Mouse (Mus musculus) olfactory bulb, adult 2 months (tissue): ENCODE results near the gene Immt. TPM values are rescaled to one million over a fixed set of nuclear protein-coding genes. Genes with fewer than 3 reads are reported as not detected.
A peak's percentile ranks its signal among the peaks of the same experiment; 100 is the strongest.
"Not testable (repeated sequence)": the region's sequence is repeated elsewhere in the genome, so short reads cannot be mapped to it uniquely, and the experiment has no call there.

ENCODE experiments used
- H3K27ac ChIP-seq: fragments of 200-500 bp; 2 replicates; pipeline ENCODE4 v1.5.1; 2012; ENCODE audit warnings: low read depth, low read length; ENCODE audit not compliant: insufficient read depth
- H3K4me1 ChIP-seq: fragments of 200-500 bp; 2 replicates; pipeline ENCODE4 v1.6.1; 2012; ENCODE audit warnings: low read length; ENCODE audit not compliant: control insufficient read depth, insufficient read depth
- H3K4me3 ChIP-seq: fragments of 200-500 bp; 2 replicates; pipeline ENCODE4 v1.5.1; 2012; ENCODE audit warnings: mild to moderate bottlenecking, low read depth, low read length, moderate library complexity; ENCODE audit not compliant: insufficient read depth
- CTCF ChIP-seq: fragments of 200-500 bp; IDR thresholded peaks from 2 replicates; pipeline ENCODE4 v1.5.1; 2012; ENCODE audit warnings: low read depth, mild to moderate bottlenecking, low read length, moderate library complexity; ENCODE audit not compliant: insufficient read depth
- POLR2A ChIP-seq: fragments of 200-500 bp; IDR thresholded peaks from 2 replicates; pipeline ENCODE4 v1.6.1; 2012; ENCODE audit warnings: mild to moderate bottlenecking, low read depth, low read length, moderate library complexity; ENCODE audit not compliant: insufficient read depth
- WGBS: fragments of 180-500 bp; shearing (Covaris S2); methylation state at CpG from one replicate; pipeline ENCODE4 v1.1.7; 2018; 5-methylcytosine and 5-hydroxymethylcytosine counted together
- polyA plus RNA-seq: library from polyadenylated mRNA; stranded (reverse); fragments of >200 nt; gene quantifications from 2 replicates; pipeline ENCODE4 v1.2.4, GENCODE M21; 2012; ENCODE audit warnings: low replicate concordance; ENCODE audit not compliant: missing spikeins, insufficient read depth, insufficient read length

Gene Immt
- polyA plus RNA-seq, 1 experiment, result not detected

DNA sequence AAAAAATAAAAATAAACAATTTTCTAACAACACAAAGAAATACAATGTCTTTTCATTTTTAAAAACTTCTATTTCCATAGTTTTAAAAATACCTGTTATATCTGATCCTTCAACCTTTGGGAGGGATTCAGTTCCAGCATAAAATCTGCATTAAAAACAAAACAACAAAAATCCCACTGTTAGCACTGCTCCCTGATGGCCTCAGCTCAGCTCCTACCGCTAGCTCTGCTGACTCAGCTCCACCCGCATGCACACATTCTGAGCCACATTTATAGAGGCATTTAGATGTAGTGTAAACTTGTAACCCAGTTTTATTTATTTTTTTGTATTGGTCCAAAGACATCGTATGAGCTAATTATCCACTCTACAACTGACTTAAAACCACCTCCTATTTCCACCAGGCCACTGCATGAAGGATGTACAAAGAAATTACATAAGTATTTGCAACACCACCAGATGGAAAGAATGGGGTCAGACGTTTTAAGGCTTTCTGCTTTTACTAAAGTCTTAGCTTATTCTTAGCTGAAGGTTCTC is 76.6 kb downstream of the Immt start:
- Histone ChIP-seq H3K4me3 (0 out of 2 replicates have a peak overlapping the region, but pooled peaks have one; percentile 15), H3K27ac (no peak overlapping the region), H3K4me1 (no peaks in the 10 kb centered on the region)
- TF ChIP-seq POLR2A (no peak), CTCF (no peak)
- WGBS, result 2% methylated on average over 4 of the region's 4 CpGs

DNA sequence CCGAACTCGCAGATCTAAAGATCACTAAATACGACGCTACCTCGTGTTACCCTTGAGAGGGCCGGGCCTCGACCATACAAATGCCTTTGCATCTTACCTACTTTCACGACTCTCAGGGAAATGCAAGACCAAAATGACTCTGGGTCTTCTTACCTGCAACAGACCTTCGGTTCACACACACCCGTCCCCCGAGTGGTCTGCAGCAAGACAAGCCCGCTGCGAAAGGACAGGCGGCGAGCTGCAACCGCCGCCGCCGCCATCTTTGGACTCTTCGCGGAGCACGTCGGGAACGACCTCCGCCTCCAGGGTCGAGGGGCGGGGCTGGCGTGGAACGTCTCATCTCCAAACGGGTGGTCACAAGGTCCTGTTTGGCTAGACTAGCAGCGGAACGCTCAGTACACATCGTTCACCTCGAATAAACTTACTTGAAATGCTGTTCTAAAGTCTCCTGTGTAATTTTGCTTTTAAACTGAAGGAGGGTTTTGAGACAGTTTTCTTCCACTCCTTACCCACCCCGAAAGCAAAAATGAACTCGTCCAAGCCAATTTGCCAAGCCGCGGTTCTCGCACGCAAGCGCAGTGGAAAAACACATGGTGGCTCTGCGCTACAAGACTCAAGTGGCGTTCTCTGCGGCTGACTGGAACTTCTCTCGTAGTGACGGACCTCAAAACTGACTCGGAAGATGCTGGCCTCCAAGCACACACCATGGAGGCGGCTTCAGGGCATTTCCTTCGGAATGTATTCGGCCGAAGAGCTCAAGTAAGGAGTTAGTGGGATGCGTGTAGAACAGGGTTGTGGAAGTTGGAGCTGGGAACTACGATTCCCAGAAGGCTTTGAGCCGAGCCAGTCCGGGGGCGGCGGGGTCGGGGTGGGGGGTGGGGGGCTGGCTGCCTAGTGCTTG is 77.6 kb downstream of the Immt start, which contains the start of the genes Ptcd3 and Polr1a:
Ptcd3 (minus strand) TSS at position 270 of the 901 bp plus-strand sequence.
Polr1a (plus strand) TSS at position 573 of the 901 bp plus-strand sequence.
- under 1% methylated on average over 58 of the region's 58 CpGs for WGBS
- Histone ChIP-seq H3K4me1 (no peaks in the 10 kb centered on the region), H3K4me3 (peak within 1 kb of the TSS; percentile 69), H3K27ac (peak within 1 kb of the TSS; percentile 93)
- TF ChIP-seq POLR2A (peak; percentile 69), CTCF (no peak)

DNA sequence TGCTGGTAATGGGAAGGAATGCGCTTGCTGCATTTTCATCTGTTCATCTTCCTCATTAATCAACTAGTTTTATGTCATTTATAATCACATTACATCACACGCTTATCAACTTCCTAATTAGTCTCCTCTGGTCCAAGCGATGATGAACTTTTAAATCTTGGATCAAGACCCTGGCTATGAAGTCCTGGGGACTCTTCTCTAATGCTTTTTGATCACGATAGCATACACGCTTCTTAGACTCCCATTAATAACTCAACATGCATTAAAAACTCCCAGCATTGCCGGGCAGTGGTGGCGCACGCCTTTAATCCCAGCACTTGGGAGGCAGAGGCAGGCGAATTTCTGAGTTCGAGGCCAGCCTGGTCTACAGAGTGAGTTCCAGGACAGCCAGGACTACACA is 78.3 kb downstream of the Immt start:
- Histone ChIP-seq H3K4me3 (0 out of 2 replicates have a peak overlapping the region, but pooled peaks have one; percentile 12), H3K27ac (no peak overlapping the region), H3K4me1 (no peaks in the 10 kb centered on the region)
- no peak for TF ChIP-seq POLR2A
- 28% methylated on average over 10 of the region's 10 CpGs for WGBS

- WGBS, result 79% methylated on average over 6 of the region's 6 CpGs
- no peak overlapping the region for H3K27ac ChIP-seq
- TF ChIP-seq CTCF (no peak), POLR2A (no peak)
- H3K4me1 ChIP-seq, result no peaks in the 10 kb centered on the region
- H3K4me3 ChIP-seq, result 0 out of 2 replicates have a peak overlapping the region, but pooled peaks have one; percentile 12
Measured at GRCm38 (mm10) chr6:71909840-71910239, 78.7 kb downstream of the Immt start.

DNA sequence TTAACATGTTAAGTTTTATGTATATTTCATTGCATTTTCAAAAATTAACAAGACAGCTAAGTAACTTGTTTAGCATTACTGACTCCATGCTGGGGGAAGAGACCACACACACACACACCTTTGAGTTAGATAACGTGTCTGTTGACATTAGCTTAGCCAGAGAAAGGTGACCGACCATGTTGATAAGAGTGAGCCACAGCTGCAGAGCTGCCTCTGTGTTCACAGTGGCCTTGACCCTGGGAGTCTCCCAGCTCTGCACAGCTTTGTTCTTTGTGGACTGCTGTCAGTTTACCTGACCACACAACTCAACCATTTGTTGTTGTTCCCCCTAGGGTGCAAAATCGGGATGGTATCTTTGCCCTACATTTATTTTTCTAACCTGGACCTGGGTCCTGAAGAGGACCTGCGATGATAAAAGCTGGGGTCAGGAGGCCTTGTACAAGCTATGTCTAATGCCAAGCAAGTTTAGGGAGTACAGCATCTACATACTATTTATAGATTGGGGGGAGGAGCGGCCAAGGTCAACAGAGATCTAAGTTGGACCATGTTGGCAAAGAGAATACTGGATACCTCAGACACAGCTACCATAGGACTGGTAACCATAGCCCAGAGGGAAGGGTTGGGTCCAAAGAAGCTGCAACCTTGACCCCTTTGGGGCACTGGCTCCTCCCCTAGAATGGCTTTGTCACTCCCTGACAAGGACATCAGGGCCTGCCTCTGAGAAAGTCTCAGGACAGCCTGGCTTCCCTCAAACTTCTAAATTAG is 80.7 kb downstream of the Immt start:
- TF ChIP-seq POLR2A, result no peak
- TF ChIP-seq CTCF, result no peak
- Histone ChIP-seq H3K4me1 (no peaks in the 10 kb centered on the region), H3K27ac (no peak overlapping the region), H3K4me3 (no peak overlapping the region)
- WGBS, result 91% methylated on average over 5 of the region's 5 CpGs

GRCm38 (mm10) chr6:71920752-71921151 is 89.6 kb downstream of the Immt start:
- no peaks in the 10 kb centered on the region for H3K4me1 ChIP-seq
- 95% methylated on average over 7 of the region's 7 CpGs for WGBS
- H3K27ac ChIP-seq, result no peak overlapping the region
- no peak overlapping the region for H3K4me3 ChIP-seq
- TF ChIP-seq CTCF (no peak), POLR2A (no peak)

DNA sequence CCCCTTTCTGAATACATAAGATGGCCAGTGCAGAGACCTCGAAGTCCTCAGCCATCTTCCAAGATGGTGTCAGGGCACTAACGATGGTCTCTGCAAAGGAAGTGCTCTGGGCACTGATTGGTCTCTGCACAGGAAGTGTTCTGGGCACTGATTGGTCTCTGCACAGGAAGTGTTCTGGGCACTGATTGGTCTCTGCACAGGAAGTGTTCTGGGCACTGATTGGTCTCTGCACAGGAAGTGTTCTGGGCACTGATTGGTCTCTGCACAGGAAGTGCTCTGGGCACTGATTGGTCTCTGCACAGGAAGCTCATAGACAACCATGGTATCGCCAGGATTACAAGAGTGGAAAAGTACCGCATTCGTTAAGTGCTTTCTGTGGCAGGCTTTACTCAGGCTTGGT is 94.1 kb downstream of the Immt start:
- not testable (repeated sequence) for H3K27ac ChIP-seq

More for the DNA sequence above, 94.1 kb downstream of the Immt start:
- H3K4me1 ChIP-seq, H3K4me3 ChIP-seq: not testable (repeated sequence)
- 93% methylated on average over 5 of the region's 5 CpGs for WGBS

Other genes with a start within 250 kb of the Immt start
- gene Kdm3a, start 198.3 kb upstream of the Immt start, polyA plus RNA-seq, result 130 TPM in 1 of 2 replicates, not detected in the other
- not detected in 2 replicates for gene Reep1, start 123.8 kb upstream of the Immt start, polyA plus RNA-seq
- not detected in 2 replicates for gene Mrpl35, start 4.4 kb upstream of the Immt start, polyA plus RNA-seq
- not detected in 2 replicates for gene Ptcd3, start 77.4 kb downstream of the Immt start, polyA plus RNA-seq
- not detected in 2 replicates for gene Polr1a, start 77.7 kb downstream of the Immt start, polyA plus RNA-seq